Mouse (Mus musculus): ENCODE data around the gene Styxl1.

- TF ChIP-seq CTCF (IDR thresholded peaks at IDR 0.05; ENCODE audit: low read depth) (peak; percentile 98), EP300 (optimal IDR thresholded peaks at IDR 0.05) (no peak)
Observed at GRCm38 (mm10) chr5:135793996-135794858, 16.0 kb upstream of the Styxl1 start.
